Mouse (Mus musculus) midbrain, embryonic 10.5 days (tissue): ENCODE measurements around the gene Gm11937. TPM values are rescaled to one million over a fixed set of nuclear protein-coding genes. Genes with fewer than 3 reads are reported as not detected.
"Not testable (repeated sequence)": the region's sequence is repeated elsewhere in the genome, so short reads cannot be mapped to it uniquely, and the experiment has no call there.

Experiments
- DNase-seq: peaks from one replicate; pipeline ENCODE4 v3.0.0-alpha.2; 2017; ENCODE audit warnings: low spot score
- H3K27ac ChIP-seq: fragments of 300-500 bp; sonication (generic); replicated peaks from 2 replicates; pipeline ENCODE4 v1.5.1; 2016; ENCODE audit warnings: mild to moderate bottlenecking
- H3K27me3 ChIP-seq: fragments of 300-500 bp; sonication (generic); 2 replicates; pipeline ENCODE4 v1.6.1; 2016; ENCODE audit warnings: low read depth, mild to moderate bottlenecking; ENCODE audit not compliant: poor library complexity, severe bottlenecking
- H3K36me3 ChIP-seq: fragments of 300-500 bp; sonication (generic); 2 replicates; pipeline ENCODE4 v1.6.1; 2016; ENCODE audit warnings: mild to moderate bottlenecking, moderate library complexity
- H3K4me1 ChIP-seq: fragments of 300-500 bp; sonication (generic); 2 replicates; pipeline ENCODE4 v1.6.1; 2016
- H3K4me3 ChIP-seq: fragments of 300-500 bp; sonication (generic); 2 replicates; pipeline ENCODE4 v1.5.1; 2016; ENCODE audit warnings: mild to moderate bottlenecking, moderate library complexity
- H3K9me3 ChIP-seq: fragments of 300-500 bp; sonication (generic); replicated peaks from 2 replicates; pipeline ENCODE4 v1.6.1; 2016; ENCODE audit warnings: mild to moderate bottlenecking
- WGBS: fragments of 180-500 bp; shearing (Covaris S2); methylation state at CpG from one replicate; pipeline ENCODE4 v1.1.7; 2016; 5-methylcytosine and 5-hydroxymethylcytosine counted together
- polyA plus RNA-seq: library from polyadenylated mRNA; unstranded; fragments of >200 nt; fragmentation: Nextera tagmentation; extraction: Ambion mirVana; gene quantifications from 2 replicates; pipeline ENCODE4 v1.2.1, GENCODE M21; 2016

Gene Gm11937
- polyA plus RNA-seq, 1 experiment from 2014 or later, result not detected

DNA sequence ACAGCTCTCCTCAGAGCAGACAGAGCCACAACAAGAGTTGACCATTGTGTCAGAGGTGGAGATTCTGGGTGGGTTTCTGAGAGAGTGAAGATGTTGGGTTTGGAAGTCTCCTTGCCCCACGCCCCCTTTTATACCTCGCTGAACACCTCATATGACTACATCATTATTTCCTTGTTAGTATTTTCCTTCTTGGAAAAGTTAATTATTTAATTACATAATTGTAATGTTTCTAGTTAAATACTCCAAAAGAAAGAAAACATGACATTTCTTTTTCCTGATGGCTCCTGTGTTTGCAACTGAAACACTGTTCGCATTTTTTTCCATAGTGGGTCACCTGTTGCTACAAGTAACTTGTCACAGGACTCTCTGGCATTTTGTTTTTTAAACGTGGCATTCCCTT is 18.1 kb upstream of the Gm11937 start, which contains the start of gene Krtap4-1:
TSS of gene Krtap4-1 (minus strand) at position 101 of the 400 bp plus-strand sequence.
- no peaks in the 10 kb centered on the region for H3K9me3 ChIP-seq
- no peaks in the 10 kb centered on the region for H3K27me3 ChIP-seq
- 87% methylated on average over 4 of the region's 4 CpGs for WGBS
- no peak within 1 kb of the TSS for H3K27ac ChIP-seq
- no peaks in the 10 kb centered on the region for H3K4me1 ChIP-seq
- H3K36me3 ChIP-seq, result no peaks in the 10 kb centered on the region
- no peak for DNase-seq
- H3K4me3 ChIP-seq, result no peak within 1 kb of the TSS

DNA sequence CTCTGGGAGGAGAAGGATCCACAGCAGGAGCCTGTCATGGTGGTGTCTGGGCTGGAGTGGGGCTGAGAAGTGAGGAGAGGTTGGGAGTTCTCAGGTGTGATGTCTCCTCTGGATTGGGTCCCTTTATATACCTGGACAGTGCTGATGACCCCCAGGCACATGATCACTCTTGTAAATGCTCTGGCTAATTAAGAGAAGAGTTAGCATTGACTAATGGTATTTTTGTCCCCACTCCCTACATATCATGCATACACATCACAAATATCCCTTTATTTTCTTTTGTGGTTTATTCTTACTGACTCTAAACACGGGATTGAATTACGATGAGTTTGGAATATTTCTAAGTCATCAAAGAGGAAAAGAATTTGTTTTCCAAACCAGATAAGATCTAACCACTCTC is 10.3 kb upstream of the Gm11937 start, which contains the start of gene Gm11562:
TSS of gene Gm11562 (minus strand) at position 101 of the 400 bp plus-strand sequence.
- WGBS, result 87% methylated on average over 2 of the region's 2 CpGs
- no peaks in the 10 kb centered on the region for H3K4me1 ChIP-seq
- DNase-seq, result no peak

DNA sequence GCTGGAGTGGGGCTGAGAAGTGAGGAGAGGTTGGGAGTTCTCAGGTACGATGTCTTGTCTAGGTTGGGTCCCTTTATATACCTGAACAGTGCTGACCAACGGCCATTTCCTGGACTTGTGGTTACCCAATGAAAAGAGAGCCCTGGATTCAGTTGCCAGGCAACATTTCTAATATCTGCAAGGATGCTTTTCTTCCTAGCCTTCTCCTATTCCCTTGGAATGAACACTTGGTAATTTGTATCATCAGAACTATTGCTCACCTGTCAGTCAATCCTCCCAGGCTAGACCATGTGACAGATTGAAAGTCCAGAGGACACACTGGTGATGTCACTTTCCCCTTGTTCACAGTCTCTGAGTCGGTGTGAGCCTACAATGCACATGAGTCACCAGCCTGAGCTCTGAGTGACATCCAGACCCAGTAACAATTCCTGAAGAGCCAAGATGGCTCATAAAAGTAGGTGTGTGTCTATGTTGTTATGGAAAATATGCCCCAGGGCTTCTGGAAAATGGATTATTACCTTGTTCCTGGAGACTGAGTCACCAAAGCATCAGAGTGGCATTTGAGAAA is 4.9 kb upstream of the Gm11937 start, which contains the start of gene Krtap2-4:
TSS of gene Krtap2-4 (minus strand) at position 51 of the 568 bp plus-strand sequence.
- no peaks in the 10 kb centered on the region for H3K4me1 ChIP-seq
- no peak for DNase-seq
- H3K27ac ChIP-seq, result no peak within 1 kb of the TSS
- H3K27me3 ChIP-seq, result no peaks in the 10 kb centered on the region
- 76% methylated on average over 3 of the region's 3 CpGs for WGBS
- no peaks in the 10 kb centered on the region for H3K9me3 ChIP-seq
- H3K36me3 ChIP-seq, result no peaks in the 10 kb centered on the region
- H3K4me3 ChIP-seq, result no peak within 1 kb of the TSS

More for the DNA sequence above, 10.3 kb upstream of the Gm11937 start, which contains the start of gene Gm11562:
- Histone ChIP-seq H3K9me3 (no peaks in the 10 kb centered on the region), H3K36me3 (no peaks in the 10 kb centered on the region), H3K27ac (no peak within 1 kb of the TSS), H3K27me3 (no peaks in the 10 kb centered on the region), H3K4me3 (no peak within 1 kb of the TSS)

DNA sequence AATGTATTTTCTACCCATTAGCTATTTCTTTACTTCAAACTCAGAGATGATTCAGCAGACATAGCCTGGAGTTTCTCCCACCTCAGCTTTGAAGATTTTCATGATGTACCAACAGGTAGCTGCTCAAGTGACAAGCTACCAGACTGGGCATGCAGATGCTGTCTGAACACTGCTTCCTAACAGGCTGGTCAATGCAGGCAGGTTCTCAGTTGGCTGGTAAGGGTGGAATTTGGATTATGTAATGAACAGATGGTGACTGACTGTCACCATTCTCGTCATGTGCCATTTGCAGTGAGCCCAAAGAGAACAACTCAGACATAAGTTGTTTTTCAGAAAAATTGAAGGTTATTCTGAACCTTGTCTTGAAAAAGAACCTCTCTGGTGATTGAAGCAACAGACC is 863 bp downstream of the Gm11937 start:
- Histone ChIP-seq H3K27ac (no peak overlapping the region), H3K36me3 (no peaks in the 10 kb centered on the region), H3K9me3 (no peaks in the 10 kb centered on the region), H3K4me1 (no peaks in the 10 kb centered on the region), H3K4me3 (no peak overlapping the region), H3K27me3 (no peaks in the 10 kb centered on the region)
- 79% methylated on average over 1 of the region's 1 CpGs for WGBS
- DNase-seq, result no peak

- not testable (repeated sequence) for H3K36me3 ChIP-seq, H3K9me3 ChIP-seq, H3K4me1 ChIP-seq, DNase-seq, H3K4me3 ChIP-seq, H3K27me3 ChIP-seq, H3K27ac ChIP-seq
- WGBS, result 76% methylated on average over 1 of the region's 1 CpGs
Measured at GRCm38 (mm10) chr11:99603208-99603607, 6.8 kb downstream of the Gm11937 start, which contains the start of gene Gm11938. Gene Gm11938, minus strand, starts transcription at chr11:99603308.

DNA sequence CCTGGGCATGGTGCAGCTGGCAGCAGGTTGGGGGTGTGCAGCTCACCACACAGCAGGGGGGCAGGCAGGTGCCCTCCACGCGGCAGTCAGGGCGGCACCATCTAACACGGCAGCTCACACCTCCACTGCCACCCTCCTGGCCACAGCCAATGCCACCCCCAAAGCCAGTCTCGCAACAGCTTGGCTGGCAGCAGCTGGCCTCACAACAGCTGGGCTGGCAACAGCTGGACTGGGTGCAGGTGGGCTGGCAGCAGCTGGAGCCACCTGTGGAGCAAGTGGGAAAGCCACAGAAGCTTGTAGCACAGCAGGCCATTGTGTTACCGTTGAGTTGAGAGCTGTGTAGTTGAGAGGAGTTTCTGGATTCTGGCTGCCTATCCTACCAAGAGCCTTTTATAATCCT is 12.2 kb downstream of the Gm11937 start, which contains the start of gene Krtap9-3:
TSS of gene Krtap9-3 (minus strand) at position 364 of the 400 bp plus-strand sequence.
- H3K27me3 ChIP-seq, result not testable (repeated sequence)
- 87% methylated on average over 6 of the region's 6 CpGs for WGBS

DNA sequence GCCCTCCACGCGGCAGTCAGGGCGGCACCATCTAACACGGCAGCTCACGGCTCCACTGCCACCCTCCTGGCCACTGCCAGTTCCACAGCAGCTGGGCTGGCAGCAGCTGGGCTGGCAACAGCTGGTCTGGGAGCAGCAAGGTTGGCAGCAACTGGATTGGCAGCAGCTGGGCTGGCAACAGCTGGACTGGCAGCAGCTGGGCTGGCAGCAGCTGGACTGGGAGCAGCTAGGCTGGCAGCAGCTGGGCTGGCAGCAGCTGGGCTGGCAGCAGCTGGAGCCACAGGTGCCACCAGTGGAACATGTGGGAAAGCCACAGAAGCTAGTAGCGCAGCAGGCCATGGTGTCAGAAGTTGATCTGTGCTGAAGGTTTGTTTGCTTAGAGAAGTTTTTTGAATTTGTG is 19.0 kb downstream of the Gm11937 start, which contains the start of gene Krtap1-3:
TSS of gene Krtap1-3 (minus strand) at position 359 of the 400 bp plus-strand sequence.
- WGBS, result 86% methylated on average over 6 of the region's 6 CpGs
- H3K4me3 ChIP-seq, result no peak within 1 kb of the TSS

More for the DNA sequence above, 12.2 kb downstream of the Gm11937 start, which contains the start of gene Krtap9-3:
- H3K36me3 ChIP-seq, H3K4me3 ChIP-seq, H3K4me1 ChIP-seq, H3K9me3 ChIP-seq, H3K27ac ChIP-seq, DNase-seq: not testable (repeated sequence)

GRCm38 (mm10) chr11:99585096-99585495 is 24.9 kb downstream of the Gm11937 start:
- no peaks in the 10 kb centered on the region for H3K9me3 ChIP-seq
- 93% methylated on average over 7 of the region's 7 CpGs for WGBS
- H3K36me3 ChIP-seq, result no peaks in the 10 kb centered on the region
- H3K4me1 ChIP-seq, result no peaks in the 10 kb centered on the region
- no peak for DNase-seq
- no peak overlapping the region for H3K27ac ChIP-seq
- no peaks in the 10 kb centered on the region for H3K27me3 ChIP-seq
- H3K4me3 ChIP-seq, result no peak overlapping the region

More for the DNA sequence above, 19.0 kb downstream of the Gm11937 start, which contains the start of gene Krtap1-3:
- H3K27ac ChIP-seq, result no peak within 1 kb of the TSS
- no peak for DNase-seq
- no peaks in the 10 kb centered on the region for H3K36me3 ChIP-seq
- H3K9me3 ChIP-seq, result no peaks in the 10 kb centered on the region
- H3K27me3 ChIP-seq, result no peaks in the 10 kb centered on the region
- H3K4me1 ChIP-seq, result no peaks in the 10 kb centered on the region

DNA sequence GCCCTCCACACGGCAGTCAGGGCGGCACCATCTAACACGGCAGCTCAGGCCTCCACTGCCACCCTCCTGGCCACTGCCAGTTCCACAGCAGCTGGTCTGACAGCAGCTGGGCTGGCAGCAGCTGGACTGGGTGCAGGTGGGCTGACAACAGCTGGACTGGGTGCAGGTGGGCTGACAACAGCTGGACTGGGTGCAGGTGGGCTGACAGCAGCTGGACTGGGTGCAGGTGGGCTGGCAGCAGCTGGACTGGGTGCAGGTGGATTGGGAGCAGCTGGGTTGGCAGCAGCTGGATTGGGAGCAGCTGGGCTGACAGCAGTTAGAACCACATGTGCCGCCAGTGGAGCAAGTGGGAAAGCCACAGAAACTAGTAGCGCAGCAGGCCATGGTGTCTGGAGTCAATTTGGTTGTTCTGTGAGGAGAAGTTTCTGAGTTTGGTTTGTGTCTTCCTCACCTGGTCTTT is 26.7 kb downstream of the Gm11937 start, which contains the start of gene Krtap1-4:
TSS of gene Krtap1-4 (minus strand) at position 410 of the 460 bp plus-strand sequence.
- Histone ChIP-seq H3K9me3 (no peaks in the 10 kb centered on the region), H3K27me3 (no peaks in the 10 kb centered on the region), H3K4me3 (no peak within 1 kb of the TSS), H3K4me1 (no peaks in the 10 kb centered on the region), H3K27ac (no peak within 1 kb of the TSS), H3K36me3 (no peaks in the 10 kb centered on the region)
- DNase-seq, result no peak
- 87% methylated on average over 5 of the region's 5 CpGs for WGBS

DNA sequence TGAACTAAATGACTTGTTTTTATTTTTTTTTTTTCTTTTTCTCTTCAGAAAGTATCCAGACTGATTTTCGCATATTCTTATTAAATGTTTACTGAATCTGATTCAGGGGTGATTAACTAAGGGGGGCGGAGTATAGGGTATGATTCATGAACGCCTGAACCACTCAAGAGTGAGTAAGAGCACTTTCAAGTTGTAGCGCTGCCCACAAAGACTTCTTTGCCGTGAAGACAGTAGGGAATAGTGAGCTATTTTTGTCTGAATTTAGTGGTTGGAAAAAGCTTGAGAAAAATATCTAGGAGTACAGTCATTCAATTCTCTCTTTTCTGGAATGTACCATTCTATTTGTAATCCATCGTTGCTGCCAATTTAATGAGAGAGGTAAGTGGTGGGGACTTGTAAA is 28.4 kb downstream of the Gm11937 start:
- Histone ChIP-seq H3K36me3 (no peaks in the 10 kb centered on the region), H3K4me3 (no peak overlapping the region), H3K27me3 (no peaks in the 10 kb centered on the region), H3K27ac (no peak overlapping the region), H3K9me3 (no peaks in the 10 kb centered on the region), H3K4me1 (no peaks in the 10 kb centered on the region)
- no peak for DNase-seq
- 90% methylated on average over 6 of the region's 6 CpGs for WGBS

DNA sequence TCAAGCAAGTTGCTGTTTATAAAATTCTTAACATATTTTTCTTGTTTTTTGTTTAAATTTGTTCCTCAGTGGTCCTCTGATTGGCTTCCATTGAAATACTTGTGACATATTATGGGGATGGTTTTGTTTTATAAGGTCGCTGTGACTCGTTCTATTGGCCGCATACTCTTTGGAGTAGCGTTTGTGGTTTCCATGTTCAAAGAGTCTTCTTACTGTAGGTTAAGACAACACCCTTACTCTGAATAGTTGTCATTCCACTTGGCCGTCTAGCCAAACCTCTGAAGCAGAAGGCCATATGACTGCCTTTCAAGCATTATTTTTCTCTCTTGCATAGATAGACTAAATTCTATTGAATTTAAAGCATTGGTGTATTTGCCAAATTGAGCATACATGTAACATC is 28.9 kb downstream of the Gm11937 start:
- Histone ChIP-seq H3K36me3 (no peaks in the 10 kb centered on the region), H3K27ac (no peak overlapping the region), H3K9me3 (no peaks in the 10 kb centered on the region), H3K27me3 (no peaks in the 10 kb centered on the region), H3K4me3 (no peak overlapping the region), H3K4me1 (no peaks in the 10 kb centered on the region)
- WGBS, result 93% methylated on average over 5 of the region's 5 CpGs
- DNase-seq, result no peak

- H3K36me3 ChIP-seq, result no peaks in the 10 kb centered on the region
- 83% methylated on average over 6 of the region's 6 CpGs for WGBS
Measured at GRCm38 (mm10) chr11:99580636-99581035, 29.4 kb downstream of the Gm11937 start, which contains the start of gene Krtap1-5. Gene Krtap1-5, minus strand, starts transcription at chr11:99581016.

DNA sequence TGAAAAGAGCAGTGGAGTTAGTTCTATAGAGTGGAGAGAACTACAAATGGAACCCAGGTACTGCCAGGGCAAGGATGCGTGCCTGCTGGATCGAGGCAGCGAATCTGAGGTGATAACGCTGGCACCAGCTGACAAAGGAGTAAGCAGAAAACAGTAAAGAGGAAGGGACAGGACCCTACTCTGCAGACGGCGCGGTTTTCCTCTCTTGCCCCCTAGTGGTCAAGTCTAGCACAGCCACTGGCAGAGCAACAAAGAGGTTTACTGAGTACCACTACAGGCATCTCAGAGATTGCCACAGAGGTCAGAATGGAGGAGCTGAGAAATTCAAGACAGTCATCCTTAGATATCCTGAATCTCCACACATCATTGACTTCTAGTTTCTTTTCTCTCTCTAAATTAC is 35.9 kb downstream of the Gm11937 start:
- H3K9me3 ChIP-seq, result no peaks in the 10 kb centered on the region
- H3K4me1 ChIP-seq, result peaks cover 15% of the 10 kb centered on the region
- no peaks in the 10 kb centered on the region for H3K27me3 ChIP-seq
- no peak overlapping the region for H3K27ac ChIP-seq
- DNase-seq, result peak; percentile 83
- H3K36me3 ChIP-seq, result no peaks in the 10 kb centered on the region
- peak overlapping the region; percentile 12; the same call in 1 of the 2 replicates for H3K4me3 ChIP-seq
- WGBS, result 5% methylated on average over 7 of the region's 7 CpGs

More at GRCm38 (mm10) chr11:99580636-99581035, 29.4 kb downstream of the Gm11937 start, which contains the start of gene Krtap1-5:
- no peak within 1 kb of the TSS for H3K27ac ChIP-seq
- DNase-seq, result no peak
- H3K27me3 ChIP-seq, result no peaks in the 10 kb centered on the region
- no peak within 1 kb of the TSS for H3K4me3 ChIP-seq
- no peaks in the 10 kb centered on the region for H3K4me1 ChIP-seq
- H3K9me3 ChIP-seq, result no peaks in the 10 kb centered on the region
